Mouse (Mus musculus): ENCODE results near the gene Selenoi. TPM values are rescaled to one million over a fixed set of nuclear protein-coding genes. Genes with fewer than 3 reads are reported as not detected.
A peak's percentile ranks its signal among the peaks of the same experiment; 100 is the strongest.

Gene Selenoi
- 25.0 and 26.6 TPM in 2 replicates for polyA plus RNA-seq (2015; fragmentation: Nextera tagmentation; extraction: Ambion mirVana)

GRCm38 (mm10) chr5:30232271-30232971, at the start of gene Selenoi:
TSS of gene Selenoi (plus strand) at chr5:30232581.
- 1% methylated on average over 69 of the region's 71 CpGs for WGBS
- Histone ChIP-seq H3K4me1 (peaks cover 37% of the 10 kb centered on the region), H3K9ac (replicated peaks) (peak within 1 kb of the TSS; percentile 87), H3K36me3 (peaks cover 3% of the 10 kb centered on the region; the same call in 1 of the 2 replicates), H3K27ac (replicated peaks) (peak within 1 kb of the TSS; percentile 92), H3K4me2 (peak within 1 kb of the TSS; percentile 79), H3K4me3 (replicated peaks) (peak within 1 kb of the TSS; percentile 87), H3K27me3 (replicated peaks) (no peaks in the 10 kb centered on the region), H3K9me3 (replicated peaks) (no peaks in the 10 kb centered on the region)
- peak; percentile 100 for ATAC-seq (ENCODE audit: low FRiP score)

- no peak overlapping the region for H3K27ac ChIP-seq (replicated peaks)
- H3K9me3 ChIP-seq (replicated peaks) = no peaks in the 10 kb centered on the region
- H3K4me1 ChIP-seq = no peaks in the 10 kb centered on the region
- peaks cover 38% of the 10 kb centered on the region for H3K36me3 ChIP-seq
- whole genome bisulfite sequencing = 95% methylated on average over 12 of the region's 12 CpGs
- no peak overlapping the region for H3K9ac ChIP-seq (replicated peaks)
- H3K4me3 ChIP-seq (replicated peaks) = no peak overlapping the region
- H3K27me3 ChIP-seq (replicated peaks) = no peaks in the 10 kb centered on the region
- H3K4me2 ChIP-seq = no peak overlapping the region
- ATAC-seq (ENCODE audit: low FRiP score) = no peak
These were observed 44.5 kb upstream of the Selenoi start for GRCm38 (mm10) chr5:30187687-30188485.

GRCm38 (mm10) chr5:30192452-30192851, 39.9 kb upstream of the Selenoi start:
- H3K9ac ChIP-seq (replicated peaks) = no peak overlapping the region
- no peaks in the 10 kb centered on the region for H3K27me3 ChIP-seq (replicated peaks)
- H3K4me1 ChIP-seq = no peaks in the 10 kb centered on the region
- no peak overlapping the region for H3K27ac ChIP-seq (replicated peaks)
- ATAC-seq (ENCODE audit: low FRiP score) = no peak
- H3K4me3 ChIP-seq (replicated peaks) = no peak overlapping the region
- no peaks in the 10 kb centered on the region for H3K9me3 ChIP-seq (replicated peaks)
- peaks cover 10% of the 10 kb centered on the region for H3K36me3 ChIP-seq
- no peak overlapping the region for H3K4me2 ChIP-seq
- 92% methylated on average over 1 of the region's 1 CpGs for WGBS

- H3K4me2 ChIP-seq = no peak overlapping the region
- no peaks in the 10 kb centered on the region for H3K36me3 ChIP-seq
- WGBS = 95% methylated on average over 5 of the region's 5 CpGs
- H3K27ac ChIP-seq (replicated peaks) = no peak overlapping the region
- no peak overlapping the region for H3K4me3 ChIP-seq (replicated peaks)
- no peaks in the 10 kb centered on the region for H3K9me3 ChIP-seq (replicated peaks)
- no peaks in the 10 kb centered on the region for H3K27me3 ChIP-seq (replicated peaks)
- H3K4me1 ChIP-seq = no peaks in the 10 kb centered on the region
- ATAC-seq (ENCODE audit: low FRiP score) = no peak
- H3K9ac ChIP-seq (replicated peaks) = no peak overlapping the region
These were observed 37.0 kb upstream of the Selenoi start for GRCm38 (mm10) chr5:30195340-30195739.

- Histone ChIP-seq H3K36me3 (no peaks in the 10 kb centered on the region), H3K27ac (replicated peaks) (no peak overlapping the region), H3K4me2 (no peak overlapping the region), H3K4me1 (no peaks in the 10 kb centered on the region), H3K27me3 (replicated peaks) (no peaks in the 10 kb centered on the region), H3K9me3 (replicated peaks) (no peaks in the 10 kb centered on the region), H3K4me3 (replicated peaks) (no peak overlapping the region), H3K9ac (replicated peaks) (no peak overlapping the region)
- WGBS = 75% methylated on average over 7 of the region's 7 CpGs
- ATAC-seq (ENCODE audit: low FRiP score) = no peak
These were observed 34.1 kb upstream of the Selenoi start for GRCm38 (mm10) chr5:30198257-30198656.

GRCm38 (mm10) chr5:30201521-30201920, 30.9 kb upstream of the Selenoi start:
- Histone ChIP-seq H3K4me2 (no peak overlapping the region), H3K9me3 (replicated peaks) (no peaks in the 10 kb centered on the region), H3K4me3 (replicated peaks) (no peak overlapping the region), H3K36me3 (no peaks in the 10 kb centered on the region), H3K4me1 (no peaks in the 10 kb centered on the region), H3K9ac (replicated peaks) (no peak overlapping the region), H3K27me3 (replicated peaks) (no peaks in the 10 kb centered on the region), H3K27ac (replicated peaks) (no peak overlapping the region)
- peak; percentile 84 for ATAC-seq (ENCODE audit: low FRiP score)
- 48% methylated on average over 5 of the region's 5 CpGs for WGBS

- Histone ChIP-seq H3K4me3 (replicated peaks) (no peak overlapping the region), H3K4me2 (no peak overlapping the region), H3K27me3 (replicated peaks) (no peaks in the 10 kb centered on the region), H3K9me3 (replicated peaks) (no peaks in the 10 kb centered on the region), H3K9ac (replicated peaks) (no peak overlapping the region), H3K4me1 (no peaks in the 10 kb centered on the region), H3K36me3 (no peaks in the 10 kb centered on the region), H3K27ac (replicated peaks) (no peak overlapping the region)
- no peak for ATAC-seq (ENCODE audit: low FRiP score)
- WGBS = 93% methylated on average over 7 of the region's 7 CpGs
These were observed 30.2 kb upstream of the Selenoi start for GRCm38 (mm10) chr5:30202221-30202620.

- H3K9me3 ChIP-seq (replicated peaks) = no peaks in the 10 kb centered on the region
- H3K4me1 ChIP-seq = no peaks in the 10 kb centered on the region
- H3K27ac ChIP-seq (replicated peaks) = no peak overlapping the region
- H3K4me3 ChIP-seq (replicated peaks) = no peak overlapping the region
- no peak for ATAC-seq (ENCODE audit: low FRiP score)
- H3K36me3 ChIP-seq = no peaks in the 10 kb centered on the region
- H3K4me2 ChIP-seq = no peak overlapping the region
- H3K27me3 ChIP-seq (replicated peaks) = no peaks in the 10 kb centered on the region
- H3K9ac ChIP-seq (replicated peaks) = no peak overlapping the region
- 87% methylated on average over 10 of the region's 10 CpGs for WGBS
These were observed 29.0 kb upstream of the Selenoi start for GRCm38 (mm10) chr5:30203216-30203885.

GRCm38 (mm10) chr5:30204441-30204840, 27.9 kb upstream of the Selenoi start:
- Histone ChIP-seq H3K9me3 (replicated peaks) (no peaks in the 10 kb centered on the region), H3K4me2 (no peak overlapping the region), H3K36me3 (no peaks in the 10 kb centered on the region), H3K9ac (replicated peaks) (no peak overlapping the region), H3K27me3 (replicated peaks) (no peaks in the 10 kb centered on the region), H3K27ac (replicated peaks) (no peak overlapping the region), H3K4me1 (no peaks in the 10 kb centered on the region), H3K4me3 (replicated peaks) (no peak overlapping the region)
- ATAC-seq (ENCODE audit: low FRiP score) = no peak
- WGBS = 71% methylated on average over 1 of the region's 1 CpGs

- no peak overlapping the region for H3K4me2 ChIP-seq
- no peaks in the 10 kb centered on the region for H3K27me3 ChIP-seq (replicated peaks)
- H3K4me1 ChIP-seq = no peaks in the 10 kb centered on the region
- H3K27ac ChIP-seq (replicated peaks) = no peak overlapping the region
- H3K9ac ChIP-seq (replicated peaks) = no peak overlapping the region
- WGBS = 77% methylated on average over 3 of the region's 3 CpGs
- no peaks in the 10 kb centered on the region for H3K9me3 ChIP-seq (replicated peaks)
- H3K4me3 ChIP-seq (replicated peaks) = no peak overlapping the region
- ATAC-seq (ENCODE audit: low FRiP score) = no peak
- no peaks in the 10 kb centered on the region for H3K36me3 ChIP-seq
These were observed 27.3 kb upstream of the Selenoi start for GRCm38 (mm10) chr5:30205034-30205433.

- H3K4me1 ChIP-seq = no peaks in the 10 kb centered on the region
- H3K4me2 ChIP-seq = no peak within 1 kb of the TSS
- ATAC-seq (ENCODE audit: low FRiP score) = no peak
- no peaks in the 10 kb centered on the region for H3K9me3 ChIP-seq (replicated peaks)
- H3K36me3 ChIP-seq = no peaks in the 10 kb centered on the region
- WGBS = 45% methylated on average over 5 of the region's 5 CpGs
- H3K4me3 ChIP-seq (replicated peaks) = no peak within 1 kb of the TSS
- H3K9ac ChIP-seq (replicated peaks) = no peak within 1 kb of the TSS
- H3K27ac ChIP-seq (replicated peaks) = no peak within 1 kb of the TSS
- no peaks in the 10 kb centered on the region for H3K27me3 ChIP-seq (replicated peaks)
These were observed 26.9 kb upstream of the Selenoi start, which contains the start of gene Adgrf3 for GRCm38 (mm10) chr5:30205493-30205892. TSS of gene Adgrf3 (minus strand) at chr5:30205722.

Data from neural tube, embryonic 15.5 days (tissue).